Mouse (Mus musculus) layer of hippocampus, adult 8-10 months (tissue): Measurements from ENCODE around the gene Sult2a3. TPM values are rescaled to one million over a fixed set of nuclear protein-coding genes. Genes with fewer than 3 reads are reported as not detected.
"Not testable (repeated sequence)": the region's sequence is repeated elsewhere in the genome, so short reads cannot be mapped to it uniquely, and the experiment has no call there.

Experiments used
- DNase-seq, 2 experiments: peaks; one replicate each; pipeline ENCODE4 v3.0.0; 2022; ENCODE audit warnings: low spot score in 2 of 2
- total RNA-seq, 4 experiments: library from RNA; stranded (reverse); gene quantifications; 2 replicates each; pipeline ENCODE4 v1.2.4; 2022

Sult2a3 gene
- total RNA-seq: not detected

GRCm38 (mm10) chr7:14122944-14123343 lies at the start of gene Sult2a3:
Gene Sult2a3 (minus strand): TSS chr7:14123044.
- no peak for DNase-seq

GRCm38 (mm10) chr7:14120436-14120835 lies 2.4 kb downstream of the Sult2a3 start:
- no peak for DNase-seq

- not testable (repeated sequence) for DNase-seq
These were observed 3.0 kb downstream of the Sult2a3 start for GRCm38 (mm10) chr7:14119865-14120264.

- DNase-seq: no peak
These were observed 6.1 kb downstream of the Sult2a3 start for GRCm38 (mm10) chr7:14116761-14117160.

- DNase-seq: not testable (repeated sequence)
These were observed 8.4 kb downstream of the Sult2a3 start for GRCm38 (mm10) chr7:14114471-14114870.

GRCm38 (mm10) chr7:14047821-14048220 lies 75.0 kb downstream of the Sult2a3 start:
- not testable (repeated sequence) for DNase-seq

- DNase-seq: not testable (repeated sequence)
These were observed 92.0 kb downstream of the Sult2a3 start for GRCm38 (mm10) chr7:14030831-14031230.

Other genes with a start within 250 kb of the Sult2a3 start
- gene Sult2a4, start 133.4 kb downstream of the Sult2a3 start, total RNA-seq: not detected
- not detected for gene Sult2a6, start 131.8 kb upstream of the Sult2a3 start, total RNA-seq
- not detected for gene Obox8, start 210.5 kb upstream of the Sult2a3 start, total RNA-seq